Mouse (Mus musculus) T-helper 2 cell (primary cell): ENCODE results near the gene Naalad2.
"Not testable (repeated sequence)": the region's sequence is repeated elsewhere in the genome, so short reads cannot be mapped to it uniquely, and the experiment has no call there.

Experiments
- in situ Hi-C: fragments of 300-600 bp; cut with MboI, MseI; formaldehyde crosslinking; loops from one replicate; pipeline ENCODE4 v1.15.1; 2025; ENCODE audit warnings: high pct_unique_total_duplicates

The Naalad2 gene

GRCm38 (mm10) chr9:18402895-18403294 lies at the start of gene Naalad2:
Naalad2 (minus strand) TSS chr9:18402995.
- in situ Hi-C loops: loop anchor here (10.0 kb wide), 1 partner anchor 712 kb away; no protein-coding TSS in a partner anchor

GRCm38 (mm10) chr9:18431687-18432086 lies 28.9 kb upstream of the Naalad2 start:
- in situ Hi-C loops: no loop called here

- in situ Hi-C loops: no loop called here
Measured at GRCm38 (mm10) chr9:18430354-18430753, 27.6 kb upstream of the Naalad2 start, which contains the start of gene Mbd3l2. Mbd3l2 (plus strand) TSS chr9:18430654.

- in situ Hi-C loops: not testable (repeated sequence)
Measured at GRCm38 (mm10) chr9:18412371-18412770, 9.6 kb upstream of the Naalad2 start.

- in situ Hi-C loops: loop anchor here (10.0 kb wide), 1 partner anchor 711 kb away; no protein-coding TSS in a partner anchor
Measured at GRCm38 (mm10) chr9:18404118-18404517, 1.3 kb upstream of the Naalad2 start, which contains the start of gene Ubtfl1. Ubtfl1 (plus strand) TSS chr9:18404418.

- in situ Hi-C loops: loop anchor here (10.0 kb wide), 1 partner anchor 715 kb away; no protein-coding TSS in a partner anchor
Measured at GRCm38 (mm10) chr9:18399629-18400028, 3.2 kb downstream of the Naalad2 start.

- in situ Hi-C loops: no loop called here
Measured at GRCm38 (mm10) chr9:18385782-18386181, 17.0 kb downstream of the Naalad2 start.

- in situ Hi-C loops: not testable (repeated sequence)
Measured at GRCm38 (mm10) chr9:18373026-18373425, 29.8 kb downstream of the Naalad2 start.

- in situ Hi-C loops: no loop called here
Measured at GRCm38 (mm10) chr9:18319990-18320389, 82.8 kb downstream of the Naalad2 start.

GRCm38 (mm10) chr9:18298301-18298700 lies 104.5 kb downstream of the Naalad2 start:
- in situ Hi-C loops: no loop called here

- in situ Hi-C loops: no loop called here
Measured at GRCm38 (mm10) chr9:18293026-18293781, 109.6 kb downstream of the Naalad2 start.

GRCm38 (mm10) chr9:18292443-18292922 lies 110.3 kb downstream of the Naalad2 start:
- in situ Hi-C loops: no loop called here

- in situ Hi-C loops: no loop called here
Measured at GRCm38 (mm10) chr9:18291571-18292429, 111.0 kb downstream of the Naalad2 start, which contains the start of gene Chordc1. Chordc1 (plus strand) TSS chr9:18292125.

- in situ Hi-C loops: not testable (repeated sequence)
Measured at GRCm38 (mm10) chr9:18278693-18279092, 124.1 kb downstream of the Naalad2 start.

- in situ Hi-C loops: no loop called here
Measured at GRCm38 (mm10) chr9:18277497-18277896, 125.3 kb downstream of the Naalad2 start.

GRCm38 (mm10) chr9:18276844-18277243 lies 126.0 kb downstream of the Naalad2 start:
- in situ Hi-C loops: no loop called here

GRCm38 (mm10) chr9:18275901-18276300 lies 126.9 kb downstream of the Naalad2 start:
- in situ Hi-C loops: no loop called here
